Mouse (Mus musculus) activated CD4-positive, CD25-positive, alpha-beta regulatory T cell (primary cell): ENCODE data around the gene Cyp4f17. TPM values are rescaled to one million over a fixed set of nuclear protein-coding genes. Genes with fewer than 3 reads are reported as not detected.

Experiments
- polyA plus RNA-seq, 2 experiments: library from polyadenylated mRNA; unstranded; fragments of 100-300 nt; shearing (Covaris generic); gene quantifications; one replicate each; pipeline ENCODE4 v1.2.1; 2017

Cyp4f17 gene
- 1 to 10 TPM; 1.6 to 3.7 TPM for polyA plus RNA-seq

DNA sequence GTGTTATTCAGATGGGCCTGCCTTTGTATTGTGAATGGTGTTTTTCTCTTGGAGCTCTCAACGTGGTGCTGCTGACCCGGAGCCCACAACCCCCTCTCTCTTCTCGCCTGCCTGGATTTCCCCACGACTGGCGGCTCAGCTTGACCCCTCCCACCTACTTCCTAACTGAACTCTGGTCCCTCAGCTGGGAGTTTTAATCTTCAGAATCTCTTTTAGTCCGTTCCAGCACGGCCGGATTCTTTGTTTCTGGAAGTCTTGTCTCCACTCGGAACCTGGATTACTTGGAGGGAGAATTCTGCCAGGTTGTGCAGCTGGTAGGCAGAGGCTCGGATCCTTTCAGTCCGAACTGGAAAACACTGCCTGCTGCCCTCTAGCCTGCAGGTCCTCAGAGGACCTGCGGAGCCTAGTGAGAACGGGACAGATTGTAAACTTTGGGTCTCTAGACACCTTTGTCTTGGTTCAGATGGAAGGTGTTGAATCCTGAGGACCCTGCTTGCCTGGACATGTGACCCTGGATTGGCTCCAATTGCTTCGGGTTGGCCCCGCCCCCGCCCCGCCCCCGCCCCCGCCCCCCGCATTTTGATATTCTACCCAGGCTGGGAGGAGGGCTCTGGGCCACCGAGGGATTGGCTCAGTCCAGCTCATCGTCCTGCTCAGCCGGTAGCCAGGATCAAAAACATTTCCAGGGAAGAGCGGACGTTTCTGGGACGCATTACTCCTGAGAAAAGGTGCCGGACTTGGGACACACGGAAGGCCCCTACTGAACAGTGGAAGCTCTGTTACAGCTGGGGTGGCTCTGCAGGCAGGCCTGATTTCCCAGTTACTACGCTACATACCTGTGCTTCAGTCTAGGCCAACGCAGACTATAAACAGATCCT lies at the start of gene Cyp4f17:
Gene Cyp4f17, plus strand, starts transcription at position 200 of the 878 bp plus-strand sequence.

DNA sequence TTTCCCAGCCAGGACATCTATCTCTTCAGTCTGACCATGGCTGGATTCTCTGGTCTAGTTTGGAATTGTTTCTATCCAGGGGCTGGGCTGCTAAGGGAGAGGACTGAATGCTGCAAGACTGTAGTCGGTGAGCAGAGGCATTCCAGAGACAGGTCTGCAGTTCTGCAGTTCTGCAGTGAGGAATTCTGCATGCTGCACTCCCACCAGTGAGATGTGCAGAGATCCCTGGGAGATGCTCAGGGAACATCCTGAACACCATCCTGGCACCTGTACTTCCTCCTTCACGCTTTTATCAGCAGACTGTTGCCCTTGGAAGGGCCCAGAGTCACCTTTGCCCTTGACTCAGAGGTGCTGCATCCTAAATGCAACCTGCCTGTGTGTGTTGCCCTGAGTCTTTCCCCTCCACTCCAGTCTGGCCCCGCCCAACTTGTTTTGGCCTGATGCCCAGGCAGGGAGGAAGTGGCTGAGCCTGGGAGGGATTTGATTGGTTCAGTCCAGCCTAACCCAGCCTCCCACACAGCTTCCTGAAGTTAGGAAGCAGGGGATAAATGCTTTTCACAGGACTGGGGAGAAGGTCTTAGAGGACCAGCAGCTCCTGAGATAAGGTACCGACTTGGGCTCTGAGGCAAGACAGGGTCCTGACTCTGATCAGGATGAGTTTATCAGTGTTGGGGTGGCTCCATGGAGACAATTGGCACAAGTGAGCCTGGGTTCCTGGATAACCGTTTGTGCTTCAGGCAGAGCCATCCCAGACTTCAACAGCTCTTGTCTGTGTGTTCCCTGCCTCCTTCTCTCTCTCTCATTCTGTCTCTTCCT lies 30.4 kb downstream of the Cyp4f17 start, which contains the start of gene Cyp4f16:
Gene Cyp4f16, plus strand, starts transcription at position 508 of the 816 bp plus-strand sequence.

Other genes with a start within 250 kb of the Cyp4f17 start
- gene Brd4, start 221.3 kb upstream of the Cyp4f17 start, polyA plus RNA-seq, result 100 to 1,000 TPM; 177 to 198 TPM
- 100 to 1,000 TPM; 150 to 177 TPM for gene Akap8, start 184.8 kb upstream of the Cyp4f17 start, polyA plus RNA-seq
- 100 to 1,000 TPM; 138 to 165 TPM for gene Akap8l, start 155.4 kb upstream of the Cyp4f17 start, polyA plus RNA-seq
- 10 to 100 TPM; 33.0 to 38.3 TPM for gene Wiz, start 116.6 kb upstream of the Cyp4f17 start, polyA plus RNA-seq
- gene Rasal3, start 102.5 kb upstream of the Cyp4f17 start, polyA plus RNA-seq, result 100 to 1,000 TPM; 517 to 591 TPM
- gene Pglyrp2, start 81.9 kb upstream of the Cyp4f17 start, polyA plus RNA-seq, result 100 to 1,000 TPM in 1 of 2 experiments, 10 to 100 TPM in 1; 74.2 to 123 TPM
- 1 to 10 TPM; 1.3 to 2.5 TPM for gene Cyp4f39, start 53.3 kb upstream of the Cyp4f17 start, polyA plus RNA-seq
- 1 to 10 TPM; 2.3 to 3.5 TPM for gene Cyp4f16, start 30.5 kb downstream of the Cyp4f17 start, polyA plus RNA-seq
- gene Cyp4f37, start 115.3 kb downstream of the Cyp4f17 start, polyA plus RNA-seq, result under 1 TPM in 1 of 2 experiments, not detected in 1; 0.32 TPM
- not detected for gene Cyp4f40, start 152.8 kb downstream of the Cyp4f17 start, polyA plus RNA-seq
- gene Cyp4f15, start 179.6 kb downstream of the Cyp4f17 start, polyA plus RNA-seq, result not detected